Mouse (Mus musculus) neural tube, embryonic 15.5 days (tissue): ENCODE data around the gene Vps37d. TPM values are rescaled to one million over a fixed set of nuclear protein-coding genes. Genes with fewer than 3 reads are reported as not detected.
A peak's percentile ranks its signal among the peaks of the same experiment; 100 is the strongest.

ENCODE experiments used
- ATAC-seq: fragments of 200-750 bp; cut with Nextera tagmentation; 2 replicates; pipeline ENCODE4 v1.8.0; 2017; ENCODE audit warnings: mild to moderate bottlenecking, moderate TSS enrichment, moderate library complexity; ENCODE audit not compliant: low FRiP score
- H3K27ac ChIP-seq: fragments of 300-500 bp; sonication (generic); replicated peaks from 2 replicates; pipeline ENCODE4 v1.5.1; 2015; ENCODE audit warnings: mild to moderate bottlenecking, inconsistent platforms
- H3K27me3 ChIP-seq: fragments of 300-500 bp; sonication (generic); replicated peaks from 2 replicates; pipeline ENCODE4 v1.6.1; 2015; ENCODE audit warnings: inconsistent platforms
- H3K36me3 ChIP-seq: fragments of 300-500 bp; sonication (generic); 2 replicates; pipeline ENCODE4 v1.6.1; 2015; ENCODE audit warnings: inconsistent platforms
- H3K4me1 ChIP-seq: fragments of 300-500 bp; sonication (generic); 2 replicates; pipeline ENCODE4 v1.6.1; 2015; ENCODE audit warnings: inconsistent platforms
- H3K4me2 ChIP-seq: fragments of 300-500 bp; sonication (generic); 2 replicates; pipeline ENCODE4 v1.6.1; 2015; ENCODE audit warnings: inconsistent platforms, mild to moderate bottlenecking, moderate library complexity
- H3K4me3 ChIP-seq: fragments of 300-500 bp; sonication (generic); replicated peaks from 2 replicates; pipeline ENCODE4 v1.5.1; 2015; ENCODE audit warnings: mild to moderate bottlenecking, inconsistent platforms
- H3K9ac ChIP-seq: fragments of 300-500 bp; sonication (generic); replicated peaks from 2 replicates; pipeline ENCODE4 v1.6.1; 2015; ENCODE audit warnings: mild to moderate bottlenecking, inconsistent platforms
- H3K9me3 ChIP-seq: fragments of 300-500 bp; sonication (generic); replicated peaks from 2 replicates; pipeline ENCODE4 v1.6.1; 2016; ENCODE audit warnings: inconsistent platforms
- WGBS: fragments of 180-500 bp; shearing (Covaris S2); methylation state at CpG from one replicate; pipeline ENCODE4 v1.1.7; 2015; ENCODE audit warnings: mixed read lengths; 5-methylcytosine and 5-hydroxymethylcytosine counted together
- polyA plus RNA-seq: library from polyadenylated mRNA; unstranded; fragments of >200 nt; fragmentation: Nextera tagmentation; extraction: Ambion mirVana; gene quantifications from 2 replicates; pipeline ENCODE4 v1.2.1, GENCODE M21; 2015

Vps37d gene
- polyA plus RNA-seq, 1 experiment from 2014 or later, result 34.0 TPM

GRCm38 (mm10) chr5:135044575-135044974 lies 33.5 kb downstream of the Vps37d start:
- H3K4me2 ChIP-seq, result no peak overlapping the region
- no peak overlapping the region for H3K27ac ChIP-seq
- no peaks in the 10 kb centered on the region for H3K4me1 ChIP-seq
- H3K27me3 ChIP-seq, result no peaks in the 10 kb centered on the region
- H3K9me3 ChIP-seq, result no peaks in the 10 kb centered on the region
- no peak overlapping the region for H3K4me3 ChIP-seq
- H3K9ac ChIP-seq, result no peak overlapping the region
- ATAC-seq, result no peak
- peaks cover 40% of the 10 kb centered on the region for H3K36me3 ChIP-seq
- WGBS, result 94% methylated on average over 3 of the region's 3 CpGs

DNA sequence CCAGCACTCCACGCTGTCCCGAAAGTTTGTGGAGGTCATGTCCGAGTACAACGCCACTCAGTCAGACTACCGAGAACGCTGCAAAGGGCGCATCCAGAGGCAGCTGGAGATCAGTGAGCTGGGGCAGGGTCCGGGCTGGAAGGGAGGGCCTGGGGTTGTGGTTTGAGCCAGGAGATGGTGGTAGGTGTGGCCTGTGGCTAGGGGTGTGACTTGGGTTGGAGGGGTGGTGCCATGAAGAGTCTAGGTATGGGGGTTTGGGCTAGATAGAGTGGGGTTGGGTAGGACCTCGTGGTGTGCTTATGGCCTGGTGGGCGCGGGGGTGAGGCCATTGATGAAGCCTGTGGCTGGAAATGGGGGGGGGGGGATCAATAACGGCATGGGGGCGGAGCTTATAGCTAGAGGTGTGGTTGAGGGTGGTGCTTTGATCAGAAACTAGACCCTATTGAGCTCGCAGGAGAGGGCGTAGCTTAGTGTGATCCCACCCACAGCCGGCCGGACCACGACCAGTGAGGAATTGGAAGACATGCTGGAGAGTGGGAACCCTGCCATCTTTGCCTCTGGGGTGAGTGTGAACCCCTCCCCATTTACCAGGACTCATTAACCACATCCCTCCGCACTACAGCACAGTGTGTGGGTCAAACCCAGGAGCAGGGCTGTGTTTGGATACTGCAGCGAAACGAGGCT lies 35.8 kb downstream of the Vps37d start:
- Histone ChIP-seq H3K36me3 (peaks cover 41% of the 10 kb centered on the region), H3K27me3 (no peaks in the 10 kb centered on the region), H3K9ac (no peak overlapping the region), H3K4me2 (no peak overlapping the region), H3K27ac (no peak overlapping the region), H3K4me3 (no peak overlapping the region), H3K4me1 (no peaks in the 10 kb centered on the region), H3K9me3 (no peaks in the 10 kb centered on the region)
- 26% methylated on average over 21 of the region's 21 CpGs for WGBS
- no peak; the same call in 1 of the 2 replicates for ATAC-seq

- no peak for ATAC-seq
- no peak overlapping the region for H3K27ac ChIP-seq
- no peak overlapping the region for H3K9ac ChIP-seq
- peaks cover 2% of the 10 kb centered on the region; the same call in 1 of the 2 replicates for H3K4me1 ChIP-seq
- WGBS, result 85% methylated on average over 11 of the region's 11 CpGs
- no peak overlapping the region for H3K4me3 ChIP-seq
- H3K36me3 ChIP-seq, result peaks cover 32% of the 10 kb centered on the region
- H3K9me3 ChIP-seq, result no peaks in the 10 kb centered on the region
- no peak overlapping the region for H3K4me2 ChIP-seq
- H3K27me3 ChIP-seq, result no peaks in the 10 kb centered on the region
Measured at GRCm38 (mm10) chr5:135040777-135041176, 37.3 kb downstream of the Vps37d start.

DNA sequence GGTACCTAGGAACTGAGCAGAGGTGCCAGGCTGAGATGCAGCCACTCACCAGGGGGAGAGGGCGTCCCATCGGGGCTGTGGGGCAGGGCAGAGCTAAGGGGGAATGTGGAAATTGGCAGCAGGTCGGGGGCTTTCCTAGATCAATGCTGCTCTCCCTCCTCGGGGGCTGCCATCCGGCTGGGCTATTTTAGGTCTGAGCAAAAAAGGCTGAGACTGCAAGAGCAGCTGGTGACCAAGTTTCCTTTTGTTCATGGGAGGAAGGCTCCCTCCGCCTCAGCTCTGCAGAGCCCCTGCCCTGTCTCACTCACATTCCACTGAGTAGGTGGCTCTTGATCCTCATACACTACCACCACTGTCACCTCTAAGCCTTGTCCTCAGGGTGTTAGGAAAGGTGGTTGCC lies 38.0 kb downstream of the Vps37d start:
- WGBS, result 57% methylated on average over 6 of the region's 6 CpGs
- Histone ChIP-seq H3K9me3 (no peaks in the 10 kb centered on the region), H3K4me3 (no peak overlapping the region), H3K4me2 (no peak overlapping the region), H3K4me1 (peaks cover 6% of the 10 kb centered on the region; the same call in 1 of the 2 replicates), H3K36me3 (peaks cover 24% of the 10 kb centered on the region), H3K27me3 (no peaks in the 10 kb centered on the region), H3K27ac (no peak overlapping the region), H3K9ac (no peak overlapping the region)
- ATAC-seq, result no peak

GRCm38 (mm10) chr5:135039541-135039940 lies 38.5 kb downstream of the Vps37d start:
- Histone ChIP-seq H3K4me3 (no peak overlapping the region), H3K4me1 (peaks cover 6% of the 10 kb centered on the region; the same call in 1 of the 2 replicates), H3K27me3 (no peaks in the 10 kb centered on the region), H3K4me2 (no peak overlapping the region), H3K36me3 (peaks cover 19% of the 10 kb centered on the region), H3K9ac (no peak overlapping the region), H3K27ac (no peak overlapping the region), H3K9me3 (no peaks in the 10 kb centered on the region)
- no peak for ATAC-seq
- WGBS, result 87% methylated on average over 9 of the region's 9 CpGs

GRCm38 (mm10) chr5:135037946-135038345 lies 40.1 kb downstream of the Vps37d start:
- H3K36me3 ChIP-seq, result peaks cover 14% of the 10 kb centered on the region
- H3K9me3 ChIP-seq, result no peaks in the 10 kb centered on the region
- no peaks in the 10 kb centered on the region for H3K27me3 ChIP-seq
- no peak overlapping the region for H3K4me2 ChIP-seq
- peaks cover 6% of the 10 kb centered on the region; the same call in 1 of the 2 replicates for H3K4me1 ChIP-seq
- no peak for ATAC-seq
- no peak overlapping the region for H3K27ac ChIP-seq
- H3K4me3 ChIP-seq, result no peak overlapping the region
- WGBS, result 96% methylated on average over 3 of the region's 3 CpGs
- no peak overlapping the region for H3K9ac ChIP-seq

DNA sequence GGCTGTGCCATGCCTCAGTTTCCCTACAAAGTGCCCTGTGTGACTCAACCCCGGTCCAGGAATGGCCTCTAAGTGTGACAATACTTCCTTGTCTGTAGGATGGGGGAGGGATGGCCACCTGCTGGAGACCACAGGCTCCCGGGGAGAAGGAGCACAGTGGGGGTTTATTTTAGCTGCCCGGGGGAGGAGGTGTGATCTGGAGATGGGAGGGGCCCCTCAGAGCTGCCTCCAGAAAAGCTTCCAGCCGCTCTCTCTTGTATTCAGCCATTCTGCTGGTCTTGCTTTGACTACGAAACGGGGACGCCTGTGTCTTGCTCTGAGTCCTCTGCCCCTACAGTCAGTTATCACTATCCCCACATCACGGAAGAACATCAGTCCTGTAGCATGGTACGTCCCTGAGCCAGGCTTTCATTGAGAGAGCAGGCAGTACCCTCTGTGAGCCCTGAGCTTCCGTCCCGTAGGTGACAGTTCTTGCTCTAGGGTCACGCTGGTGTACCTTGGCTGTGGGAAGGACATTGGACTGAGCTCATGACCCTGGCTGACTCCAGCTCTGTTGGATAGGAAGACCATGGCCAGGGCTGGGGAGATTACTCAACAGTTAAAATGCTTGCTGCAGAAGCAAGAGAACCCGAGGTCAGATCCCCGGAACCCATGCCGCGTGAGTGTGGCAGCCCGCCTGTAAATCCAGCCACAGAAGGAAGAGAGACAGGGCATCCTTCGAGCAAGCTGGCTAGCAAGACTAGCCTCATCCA lies 42.3 kb downstream of the Vps37d start:
- Histone ChIP-seq H3K9me3 (no peaks in the 10 kb centered on the region), H3K27ac (no peak overlapping the region), H3K4me3 (no peak overlapping the region), H3K9ac (no peak overlapping the region), H3K4me1 (peaks cover 6% of the 10 kb centered on the region; the same call in 1 of the 2 replicates), H3K36me3 (peaks cover 14% of the 10 kb centered on the region), H3K4me2 (no peak overlapping the region), H3K27me3 (no peaks in the 10 kb centered on the region)
- ATAC-seq, result no peak
- 69% methylated on average over 18 of the region's 18 CpGs for WGBS

GRCm38 (mm10) chr5:135034593-135034992 lies 43.5 kb downstream of the Vps37d start:
- peaks cover 6% of the 10 kb centered on the region; the same call in 1 of the 2 replicates for H3K4me1 ChIP-seq
- H3K9me3 ChIP-seq, result no peaks in the 10 kb centered on the region
- no peak overlapping the region for H3K9ac ChIP-seq
- 97% methylated on average over 2 of the region's 2 CpGs for WGBS
- peaks cover 14% of the 10 kb centered on the region for H3K36me3 ChIP-seq
- H3K4me3 ChIP-seq, result no peak overlapping the region
- H3K27ac ChIP-seq, result no peak overlapping the region
- H3K4me2 ChIP-seq, result no peak overlapping the region
- no peak for ATAC-seq
- H3K27me3 ChIP-seq, result no peaks in the 10 kb centered on the region

DNA sequence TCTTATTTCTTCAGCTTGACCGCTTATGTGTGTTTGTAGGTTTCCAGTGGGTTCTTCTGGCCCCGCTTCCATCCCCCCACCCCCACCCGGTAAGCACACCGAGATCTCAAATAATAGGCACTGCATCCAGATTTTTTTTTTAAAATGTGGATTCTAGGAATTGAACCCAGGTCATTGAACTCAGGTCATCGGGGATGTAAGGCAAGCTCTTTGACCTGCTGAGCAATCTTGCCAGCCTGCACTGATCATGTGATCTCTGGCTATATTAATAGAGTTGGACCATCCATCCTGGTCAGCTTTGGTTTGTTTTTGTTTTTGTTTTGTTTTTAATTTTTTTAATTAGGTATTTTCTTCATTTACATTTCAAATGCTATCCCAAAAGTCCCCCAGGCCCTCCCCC lies 45.5 kb downstream of the Vps37d start:
- no peak overlapping the region for H3K4me3 ChIP-seq
- 96% methylated on average over 5 of the region's 5 CpGs for WGBS
- no peak overlapping the region for H3K9ac ChIP-seq
- H3K27ac ChIP-seq, result no peak overlapping the region
- no peak overlapping the region for H3K4me2 ChIP-seq
- no peaks in the 10 kb centered on the region for H3K9me3 ChIP-seq
- H3K27me3 ChIP-seq, result no peaks in the 10 kb centered on the region
- H3K36me3 ChIP-seq, result peaks cover 3% of the 10 kb centered on the region; the same call in 1 of the 2 replicates
- ATAC-seq, result no peak
- H3K4me1 ChIP-seq, result peaks cover 16% of the 10 kb centered on the region

DNA sequence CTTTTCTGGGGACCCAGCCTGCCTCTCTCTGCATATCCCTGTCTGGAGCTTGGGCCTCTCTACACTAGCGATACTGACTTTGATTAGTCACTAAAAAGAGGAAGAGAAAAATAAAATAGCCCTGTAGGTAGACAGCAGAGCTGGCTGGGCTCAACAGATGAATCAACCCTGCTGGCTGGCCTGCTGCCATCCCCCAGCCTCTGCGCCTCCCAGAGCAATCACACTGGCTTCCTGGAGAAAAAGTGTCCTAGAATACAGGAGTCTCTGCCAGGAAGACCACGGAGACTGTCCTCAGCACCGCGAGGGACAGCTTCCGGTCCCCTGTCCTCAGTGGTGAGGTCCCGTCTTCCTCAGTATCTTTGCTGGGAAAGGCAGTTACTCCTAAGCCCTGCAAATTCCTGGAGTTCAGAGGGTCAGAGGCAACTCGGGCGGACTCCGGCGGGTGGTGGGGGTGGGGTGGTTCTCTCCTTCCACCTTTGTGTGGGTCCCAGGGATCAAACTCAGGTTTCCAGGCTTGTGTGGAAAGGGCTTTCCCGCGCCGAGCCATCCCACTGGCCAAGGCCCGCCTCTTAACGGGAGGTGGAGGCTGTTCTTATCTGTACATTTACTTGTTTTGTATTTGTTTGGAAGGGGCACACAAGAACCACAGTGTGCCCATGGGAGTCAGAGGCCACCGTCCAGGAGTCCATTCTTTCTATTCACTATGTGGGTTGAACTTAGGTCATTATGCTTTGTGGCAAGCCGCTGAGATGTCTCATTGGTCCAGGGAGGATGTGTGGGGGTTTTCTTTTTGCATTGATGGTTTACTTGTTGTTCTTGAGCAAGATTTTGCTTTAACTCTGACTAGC lies 48.8 kb downstream of the Vps37d start:
- no peak overlapping the region; the same call in 1 of the 2 replicates for H3K27ac ChIP-seq
- no peaks in the 10 kb centered on the region for H3K9me3 ChIP-seq
- H3K9ac ChIP-seq, result no peak overlapping the region
- H3K36me3 ChIP-seq, result no peaks in the 10 kb centered on the region
- ATAC-seq, result no peak
- peaks cover 35% of the 10 kb centered on the region for H3K4me1 ChIP-seq
- H3K27me3 ChIP-seq, result no peaks in the 10 kb centered on the region
- H3K4me2 ChIP-seq, result peak overlapping the region; percentile 15
- H3K4me3 ChIP-seq, result no peak overlapping the region
- 67% methylated on average over 18 of the region's 18 CpGs for WGBS

DNA sequence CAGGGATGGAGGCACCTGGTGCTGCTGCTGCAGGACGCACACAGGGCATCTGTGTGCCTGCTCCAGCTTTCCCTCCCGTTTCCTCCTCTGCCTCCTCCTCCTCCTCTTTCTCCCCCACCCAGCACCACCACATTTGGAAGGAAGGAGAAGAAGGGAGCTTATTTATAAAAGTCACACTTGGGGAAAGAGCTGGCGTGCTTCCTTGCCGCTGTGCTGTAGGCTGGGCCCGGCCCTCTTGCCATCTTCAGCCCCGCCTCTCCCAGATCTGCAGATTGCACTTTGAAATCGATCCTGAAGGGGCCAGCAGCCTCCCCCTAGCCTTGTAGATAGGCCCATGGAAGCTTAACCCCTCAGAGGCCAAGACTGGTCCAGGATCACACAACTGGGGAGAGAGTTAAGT lies 52.2 kb downstream of the Vps37d start:
- no peak overlapping the region for H3K27ac ChIP-seq
- no peak overlapping the region for H3K4me3 ChIP-seq
- no peaks in the 10 kb centered on the region for H3K9me3 ChIP-seq
- H3K27me3 ChIP-seq, result no peaks in the 10 kb centered on the region
- peaks cover 47% of the 10 kb centered on the region for H3K4me1 ChIP-seq
- WGBS, result 19% methylated on average over 7 of the region's 7 CpGs
- peak overlapping the region; percentile 91 for H3K4me2 ChIP-seq
- H3K36me3 ChIP-seq, result no peaks in the 10 kb centered on the region
- no peak overlapping the region for H3K9ac ChIP-seq
- no peak for ATAC-seq
